Mouse (Mus musculus): ENCODE results near the gene Trrap.

GRCm38 (mm10) chr5:144737101-144737500 lies 30.4 kb upstream of the Trrap start:
- TF ChIP-seq CTCF (IDR thresholded peaks at IDR 0.05; ENCODE audit: borderline replicate concordance, control insufficient read depth, extremely low read depth, insufficient read depth, low read length, poor library complexity) = no peak
- no peak for TF ChIP-seq POLR2A (IDR thresholded peaks at IDR 0.05; ENCODE audit: control insufficient read depth, extremely low read depth, insufficient read depth, low read length, poor library complexity)

Data from thymus, adult 2 months (tissue).